Mouse (Mus musculus) mammary gland, adult 2 months (tissue): Measurements from ENCODE around the gene Gm49383. TPM values are rescaled to one million over a fixed set of nuclear protein-coding genes. Genes with fewer than 3 reads are reported as not detected.

Source experiments
- polyA plus RNA-seq: library from polyadenylated mRNA; depleted of rRNA; stranded (reverse); fragments of >200 nt; gene quantifications from 2 replicates; pipeline ENCODE4 v1.2.3, GENCODE M21; 2012; ENCODE audit warnings: low replicate concordance; rRNA removed

The Gm49383 gene
- 2.9 and 3.3 TPM in 2 replicates for polyA plus RNA-seq

DNA sequence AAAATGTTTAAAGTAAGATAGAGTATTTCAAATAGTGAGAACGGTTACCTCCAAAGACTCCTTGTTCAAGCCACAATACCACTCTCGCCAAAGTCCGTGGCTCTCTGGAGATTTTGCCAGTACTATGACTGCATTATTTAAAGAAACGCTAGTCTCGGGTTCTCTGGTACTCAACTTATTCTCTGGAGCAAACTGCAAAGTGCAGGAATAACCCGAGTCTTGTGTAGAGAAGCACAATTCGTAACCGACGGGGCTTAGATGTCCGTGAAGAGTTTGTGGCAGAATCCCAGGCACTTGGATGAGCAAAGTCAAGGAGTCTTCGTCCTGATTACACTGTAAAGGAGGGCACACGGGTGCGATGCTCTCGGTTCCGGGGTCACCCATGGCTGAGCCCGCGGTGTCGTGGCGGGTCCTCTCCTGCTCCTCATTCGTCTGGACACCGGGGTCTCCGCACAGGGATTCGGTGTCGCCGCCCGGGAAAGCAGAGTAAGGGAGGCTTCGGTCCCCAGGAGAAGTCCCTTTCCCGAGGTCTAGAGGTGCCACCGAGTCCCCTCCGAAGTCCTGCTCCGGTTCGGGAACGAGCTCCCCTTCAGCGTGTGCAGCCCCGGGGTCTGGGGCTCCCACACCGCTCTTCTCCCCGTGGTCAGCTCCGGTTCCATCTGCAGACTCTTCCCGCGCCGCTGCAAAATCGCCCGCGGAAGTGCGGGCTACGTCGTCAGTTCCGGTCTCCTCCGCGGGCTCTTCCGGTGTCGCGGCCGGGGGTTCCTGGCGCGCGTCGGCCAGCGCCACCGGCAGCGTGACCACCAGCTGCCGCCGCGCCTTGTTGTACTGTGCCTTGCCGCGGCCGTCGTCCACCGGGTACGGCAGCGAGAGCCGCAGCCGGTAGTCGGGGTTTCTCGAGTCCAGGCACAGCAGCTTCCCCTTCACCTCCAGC lies at the start of gene Gm49383:
Gm49383 (minus strand) TSS at position 661 of the 934 bp plus-strand sequence.

DNA sequence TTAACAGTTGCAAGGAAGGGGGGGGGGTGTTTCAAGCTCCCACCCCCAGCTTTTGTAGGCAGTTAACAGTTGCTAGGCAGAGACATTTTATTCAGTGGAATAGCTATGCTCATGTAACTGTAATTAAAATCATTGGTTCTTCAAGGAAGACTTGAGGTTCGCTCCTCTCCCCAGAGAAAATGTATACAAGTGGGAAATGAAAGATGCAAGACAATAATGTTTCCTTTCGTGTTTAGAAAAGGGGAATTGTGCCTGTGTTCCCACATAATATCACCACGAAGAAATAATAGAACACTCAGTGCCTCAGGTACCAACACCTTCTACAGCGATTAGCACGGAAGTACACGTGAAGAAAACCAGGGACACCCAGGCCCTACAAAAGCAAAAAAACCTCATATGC lies 44.0 kb upstream of the Gm49383 start, which contains the start of gene Klhdc1:
Klhdc1 (plus strand) TSS at position 301 of the 400 bp plus-strand sequence.

DNA sequence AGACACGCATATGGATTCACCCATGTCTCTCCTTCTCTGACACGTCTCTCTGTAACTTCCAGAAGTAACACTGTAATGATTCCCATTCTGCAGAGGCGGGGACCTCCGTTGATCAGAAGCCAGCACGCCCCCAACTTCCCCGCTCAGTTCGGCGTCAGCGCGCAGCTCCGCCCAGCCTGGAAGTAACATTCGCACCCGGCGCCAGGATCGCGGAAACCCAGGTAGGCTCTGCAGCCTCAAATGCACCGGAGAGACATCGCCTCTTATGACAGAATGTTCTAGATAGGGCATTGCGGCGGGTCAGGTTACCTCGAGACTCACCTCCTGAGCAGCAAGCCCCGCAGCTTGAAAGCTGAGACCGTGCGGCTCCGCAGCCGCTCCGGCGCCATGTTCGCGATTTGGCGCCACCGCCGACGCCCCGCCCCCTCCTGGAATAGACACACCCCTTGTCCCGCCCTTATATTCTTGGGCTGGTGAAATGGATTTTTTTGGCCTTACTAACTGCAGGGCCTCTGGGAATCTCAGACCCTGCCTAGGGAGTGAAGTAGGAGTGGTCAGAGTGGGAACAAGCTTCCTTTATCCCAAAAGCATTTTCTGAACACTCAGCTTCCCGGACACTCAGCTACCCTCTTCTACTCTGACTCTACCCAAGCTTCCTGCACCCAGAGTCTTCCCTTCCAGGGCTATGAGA lies 31.0 kb upstream of the Gm49383 start, which contains the start of gene Pole2:
Pole2 (minus strand) TSS at position 420 of the 691 bp plus-strand sequence.

DNA sequence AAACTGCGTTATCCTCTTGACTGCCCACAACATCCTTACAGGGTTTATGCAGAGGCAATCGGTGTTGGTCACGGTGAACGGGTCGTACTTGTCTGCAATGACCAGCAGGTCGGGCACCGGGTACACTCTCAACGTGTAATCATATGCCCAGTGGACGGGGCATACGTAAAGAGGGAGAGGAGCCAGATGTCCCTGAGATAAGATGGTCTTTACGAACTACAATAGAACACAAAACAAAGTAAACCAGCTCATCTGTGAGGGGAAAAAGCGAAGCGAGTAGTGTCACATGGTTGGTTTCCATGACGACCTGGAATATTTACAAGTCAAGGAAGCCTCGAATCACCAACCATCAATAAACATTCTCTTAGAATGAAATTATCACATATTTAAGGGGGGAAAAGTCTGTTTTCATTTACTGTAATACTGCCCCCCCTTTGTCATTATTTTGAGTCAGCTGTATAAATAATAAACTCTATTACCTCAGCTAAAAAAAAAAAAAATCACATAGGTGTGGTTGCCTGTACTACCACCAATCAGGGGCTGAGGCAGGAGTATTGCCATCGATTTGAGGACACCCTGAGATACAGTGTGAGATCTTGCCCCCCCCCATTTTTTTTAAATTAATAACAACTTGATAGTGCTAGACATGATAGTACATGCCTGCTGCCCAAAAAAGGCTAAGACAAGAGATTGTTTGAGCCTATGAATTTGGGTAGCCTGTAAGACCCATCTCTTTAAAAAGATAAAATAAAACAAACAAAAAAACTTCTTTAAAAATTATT lies 7.3 kb upstream of the Gm49383 start, which contains the start of gene Gm49384:
Gm49384 (minus strand) TSS at position 216 of the 782 bp plus-strand sequence.

DNA sequence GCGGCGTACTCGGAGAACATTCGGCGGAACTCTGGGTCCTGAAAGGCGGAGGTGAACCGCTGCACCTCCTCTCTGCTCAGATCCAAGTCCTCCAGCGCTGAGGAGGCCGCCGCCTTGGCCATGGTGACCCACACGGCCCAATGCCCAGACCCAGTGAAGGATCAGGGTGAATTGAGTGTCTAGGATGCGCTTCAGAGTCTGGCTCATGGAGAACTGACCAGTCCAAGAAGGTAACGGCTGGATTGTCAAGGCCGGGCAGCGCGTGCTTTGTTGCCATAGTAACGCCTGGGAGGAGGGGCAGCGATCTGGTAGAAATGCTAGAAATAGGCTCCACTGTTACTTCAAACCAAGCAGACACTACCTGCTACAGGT lies 1.2 kb upstream of the Gm49383 start, which contains the start of gene Dnaaf2:
Dnaaf2 (minus strand) TSS at position 266 of the 372 bp plus-strand sequence.

DNA sequence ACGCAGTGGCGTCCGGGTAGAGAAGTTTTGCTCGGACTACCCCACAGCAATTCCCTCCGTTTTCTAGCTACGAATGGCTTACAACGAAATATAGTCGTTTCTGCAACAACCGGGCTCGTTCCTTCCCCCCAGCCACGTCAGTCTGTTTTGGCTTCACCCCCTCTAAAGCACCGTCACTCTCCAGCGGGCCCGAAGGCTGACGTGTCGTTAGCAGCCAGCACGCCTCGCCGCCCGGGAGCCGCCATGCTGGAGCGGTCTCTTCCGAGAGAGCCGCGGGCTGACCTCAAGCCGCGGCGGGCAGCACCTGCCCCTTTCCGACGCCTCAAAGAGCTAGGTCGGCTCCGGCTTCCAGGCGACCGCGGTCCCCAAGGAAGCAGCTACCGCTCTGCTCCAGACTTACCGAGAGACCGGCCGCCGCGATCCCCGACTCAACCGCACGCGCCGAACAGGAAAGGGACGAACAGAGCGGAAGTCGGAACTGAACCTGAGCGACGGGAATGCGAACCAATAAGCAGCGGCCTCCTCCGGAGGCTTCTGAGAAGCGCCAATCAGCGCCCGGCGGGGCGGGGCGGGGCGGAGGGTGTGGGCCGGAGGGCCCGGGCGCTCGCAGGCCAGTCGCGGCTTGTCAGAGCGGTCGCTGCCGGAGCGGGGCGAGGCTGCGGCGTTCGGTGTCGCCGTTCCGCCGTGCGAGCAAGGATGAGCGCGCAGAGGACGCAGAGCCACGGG lies 13.2 kb downstream of the Gm49383 start, which contains the start of the genes Rpl36al and Mgat2:
Rpl36al (minus strand) TSS at position 501 of the 726 bp plus-strand sequence.
Mgat2 (plus strand) TSS at position 575 of the 726 bp plus-strand sequence.

DNA sequence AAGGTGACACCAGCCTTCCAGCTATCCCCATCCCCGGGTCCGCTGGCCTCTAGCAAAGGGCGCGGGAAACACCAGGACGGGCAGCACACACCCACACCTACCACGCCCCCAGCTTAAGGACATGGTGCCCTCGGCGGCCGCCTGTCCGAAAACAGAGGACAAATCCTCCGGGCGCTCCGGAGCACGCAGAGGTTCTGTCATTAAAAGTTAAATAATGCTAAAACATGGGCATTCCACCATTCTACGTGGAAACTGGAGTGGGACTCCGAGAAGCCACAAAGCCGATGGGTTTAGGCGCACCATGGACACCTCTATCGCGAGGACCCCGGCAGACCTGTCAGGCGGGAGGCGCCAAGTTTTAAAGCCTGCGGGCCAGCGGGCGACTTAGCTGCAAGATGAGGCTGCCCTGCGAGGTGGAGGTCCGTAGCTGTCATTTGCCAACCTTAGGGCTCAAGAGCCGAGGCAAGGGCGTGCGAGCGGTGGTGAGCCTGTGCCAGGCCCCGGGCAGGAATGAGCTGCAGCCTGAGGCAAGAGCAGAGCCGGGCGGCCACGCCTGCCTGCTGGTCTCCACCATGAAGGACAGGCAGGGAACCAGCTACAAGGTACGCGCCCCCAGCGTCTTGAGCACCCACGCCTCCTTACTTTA lies 28.3 kb downstream of the Gm49383 start, which contains the start of gene Lrr1:
Lrr1 (plus strand) TSS at position 354 of the 646 bp plus-strand sequence.

DNA sequence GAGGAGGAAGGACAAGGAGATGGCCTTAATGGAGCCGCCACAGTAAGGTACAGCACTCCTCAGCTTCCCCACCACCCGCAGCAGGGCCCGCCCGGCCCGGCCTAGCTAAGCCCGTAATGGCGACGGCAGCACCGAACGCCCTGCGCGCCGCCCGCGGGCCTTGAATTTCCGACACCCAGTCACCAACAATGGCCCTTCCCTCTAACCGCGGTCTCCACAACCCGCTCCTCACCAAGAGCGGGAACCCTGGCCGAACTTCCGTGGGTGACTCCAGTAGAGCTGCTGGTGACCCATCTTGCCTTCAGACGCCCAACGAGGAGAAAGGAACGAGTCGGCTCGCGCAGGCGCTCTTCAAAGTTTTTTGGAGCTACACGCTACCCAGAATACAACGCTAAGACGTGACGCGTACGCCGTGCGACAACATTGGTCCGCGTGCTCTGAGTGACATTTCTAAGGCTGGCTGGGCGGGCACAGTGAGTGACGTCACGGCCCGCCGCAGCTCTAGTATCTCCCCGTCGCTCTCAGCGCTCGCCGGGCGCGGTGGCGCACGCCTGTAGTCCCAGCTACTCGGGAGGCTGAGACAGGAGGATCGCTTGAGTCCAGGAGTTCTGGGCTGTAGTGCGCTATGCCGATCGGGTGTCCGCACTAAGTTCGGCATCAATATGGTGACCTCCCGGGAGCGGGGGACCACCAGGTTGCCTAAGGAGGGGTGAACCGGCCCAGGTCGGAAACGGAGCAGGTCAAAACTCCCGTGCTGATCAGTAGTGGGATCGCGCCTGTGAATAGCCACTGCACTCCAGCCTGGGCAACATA lies 37.9 kb downstream of the Gm49383 start, which contains the start of gene Rps29:
Rps29 (minus strand) TSS at position 422 of the 813 bp plus-strand sequence.

Other genes starting within 250 kb of the Gm49383 start
- 1,350 and 1,796 TPM in 2 replicates for gene Rps29, start 37.9 kb downstream of the Gm49383 start, polyA plus RNA-seq
- 0.11 and 1.0 TPM in 2 replicates for gene Lrr1, start 28.3 kb downstream of the Gm49383 start, polyA plus RNA-seq
- gene Rpl36al, start 13.0 kb downstream of the Gm49383 start, polyA plus RNA-seq: 59.4 and 77.1 TPM in 2 replicates
- gene Mgat2, start 12.9 kb downstream of the Gm49383 start, polyA plus RNA-seq: 14.8 and 22.5 TPM in 2 replicates
- 0.93 and 0.97 TPM in 2 replicates for gene Dnaaf2, start 1.3 kb upstream of the Gm49383 start, polyA plus RNA-seq
- 0.16 TPM in 1 of 2 replicates, not detected in the other for gene Gm49384, start 7.2 kb upstream of the Gm49383 start, polyA plus RNA-seq
- 2.3 and 5.6 TPM in 2 replicates for gene Pole2, start 31.1 kb upstream of the Gm49383 start, polyA plus RNA-seq
- 1.5 and 4.8 TPM in 2 replicates for gene Klhdc1, start 44.1 kb upstream of the Gm49383 start, polyA plus RNA-seq
- gene Klhdc2, start 99.6 kb upstream of the Gm49383 start, polyA plus RNA-seq: 35.6 and 52.1 TPM in 2 replicates
- 2.2 and 6.0 TPM in 2 replicates for gene Nemf, start 160.1 kb upstream of the Gm49383 start, polyA plus RNA-seq
- gene Arf6, start 175.0 kb upstream of the Gm49383 start, polyA plus RNA-seq: 69.2 and 273 TPM in 2 replicates
- gene Gm9887, start 175.4 kb upstream of the Gm49383 start, polyA plus RNA-seq: 1.3 and 6.8 TPM in 2 replicates